In genomic region chr13:68839517-68839916, GRCm38 (mm10) we compare ENCODE assay signal across 17 mouse cellular contexts.
DNase-seq lines count a peak whose midpoint lies in the region; ATAC-seq and TF ChIP-seq lines count a peak whose summit lies in the region.
"Had no signal": no experiment of that assay in that cellular context is flagged by ENCODE, and none has a peak within 500 bp of the region (broad histone marks: within the 10 kb centered on the region; RNA-seq: fewer than 3 reads in every experiment).

No protein-coding gene starts in this region.

- WGBS in forebrain, embryonic 11.5 days, result 63% methylated on average over 2 of the region's 2 CpGs

- DNase-seq in gastrocnemius, adult 2 months, result peak; percentile 24
- no peak for DNase-seq in gastrocnemius, postnatal 4 days (ENCODE audit: low spot score in 2 of 2)
- peak; percentile 43 for DNase-seq in layer of hippocampus, adult 11-12 months (ENCODE audit: low spot score)
- DNase-seq in layer of hippocampus, postnatal 25 days (ENCODE audit: extremely low spot score in 1 of 2, low spot score in 1 of 2), result no peak
- peak; percentile 18 for DNase-seq in embryo, embryonic 10 days (ENCODE audit: low spot score)
- DNase-seq in layer of hippocampus, adult 9-11 months, result peak; percentile 67
- DNase-seq in adrenal gland, postnatal 36 days, result no peak
- no peak for DNase-seq in forebrain, embryonic 11.5 days (ENCODE audit: low spot score)
- DNase-seq: adrenal gland, adult 8-10 months; cerebellum, adult 9-10 months; gastrocnemius, postnatal 14 days; lung, postnatal 4 days; right cerebral cortex, postnatal 14 days had no signal

- no peak for ATAC-seq in forebrain, embryonic 11.5 days (replicated peaks; ENCODE audit: low FRiP score)
- ATAC-seq: forebrain, embryonic 13.5 days; intestine, postnatal 0 days; liver, embryonic 12.5 days had no signal

- intact Hi-C loops in gastrocnemius, adult 2 months (cut with DNase I), result no loop called here

- no peaks in the 10 kb centered on the region for H3K4me1 ChIP-seq in forebrain, embryonic 11.5 days (replicated peaks; ENCODE audit: control insufficient read depth, insufficient read depth, low read length)
- H3K4me1 ChIP-seq: forebrain, embryonic 13.5 days; hindbrain, embryonic 10.5 days; liver, embryonic 12.5 days had no signal

- H3K36me3 ChIP-seq in forebrain, embryonic 11.5 days (ENCODE audit: control insufficient read depth, insufficient read depth, low read length), result no peaks in the 10 kb centered on the region
- H3K36me3 ChIP-seq: hindbrain, embryonic 10.5 days; liver, embryonic 12.5 days had no signal

- H3K27me3 ChIP-seq in forebrain, embryonic 11.5 days (ENCODE audit: control insufficient read depth, insufficient read depth, low read length), result no peaks in the 10 kb centered on the region
- H3K27me3 ChIP-seq: forebrain, embryonic 13.5 days; liver, embryonic 12.5 days had no signal

- TF ChIP-seq CTCF in gastrocnemius, adult 2 months (IDR thresholded peaks at IDR 0.05), result no peak

- no peaks in the 10 kb centered on the region for H3K9me3 ChIP-seq in forebrain, embryonic 11.5 days (ENCODE audit: control insufficient read depth, low read length)
- H3K9me3 ChIP-seq: forebrain, embryonic 13.5 days; hindbrain, embryonic 10.5 days; liver, embryonic 12.5 days had no signal

- no peak overlapping the region for H3K4me3 ChIP-seq in gastrocnemius, adult 2 months
- H3K4me3 ChIP-seq in forebrain, embryonic 11.5 days (ENCODE audit: low read depth, low read length), result no peak overlapping the region
- H3K4me3 ChIP-seq: forebrain, embryonic 13.5 days; hindbrain, embryonic 10.5 days; liver, embryonic 12.5 days had no signal

- H3K27ac ChIP-seq in gastrocnemius, adult 2 months, result no peak overlapping the region
- H3K27ac ChIP-seq in forebrain, embryonic 11.5 days (ENCODE audit: low read depth, low read length), result no peak overlapping the region
- H3K27ac ChIP-seq: forebrain, embryonic 13.5 days; hindbrain, embryonic 10.5 days; liver, embryonic 12.5 days had no signal

- no peak overlapping the region for H3K4me2 ChIP-seq in forebrain, embryonic 11.5 days (ENCODE audit: low read depth, low read length, severe bottlenecking)
- H3K4me2 ChIP-seq: forebrain, embryonic 13.5 days; liver, embryonic 12.5 days had no signal

- no peak overlapping the region for H3K9ac ChIP-seq in forebrain, embryonic 11.5 days (ENCODE audit: low read length)
- H3K9ac ChIP-seq: forebrain, embryonic 13.5 days; liver, embryonic 12.5 days had no signal

Comparison
In these comparisons a context has a peak if more than half of its experiments do, and no peak if none do; other contexts are left out.
1. DNase-seq: peak in gastrocnemius, adult 2 months (single experiment), layer of hippocampus, adult 11-12 months (single experiment), embryo, embryonic 10 days (single experiment) and layer of hippocampus, adult 9-11 months (single experiment); none in gastrocnemius, postnatal 4 days (0 of 2), layer of hippocampus, postnatal 25 days (0 of 2), adrenal gland, postnatal 36 days (0 of 2) and forebrain, embryonic 11.5 days (single experiment).